Mouse (Mus musculus) intestine, postnatal 0 days (tissue): ENCODE data around the gene Cse1l. TPM values are rescaled to one million over a fixed set of nuclear protein-coding genes. Genes with fewer than 3 reads are reported as not detected.
A peak's percentile ranks its signal among the peaks of the same experiment; 100 is the strongest.

Experiments used
- ATAC-seq: fragments of 200-750 bp; cut with Nextera tagmentation; 2 replicates; pipeline ENCODE4 v1.8.0; 2017; ENCODE audit warnings: mild to moderate bottlenecking, moderate TSS enrichment, moderate library complexity
- H3K27ac ChIP-seq: fragments of 300-500 bp; sonication (generic); 2 replicates; pipeline ENCODE4 v1.5.1; 2014; ENCODE audit warnings: mild to moderate bottlenecking, low read depth, low read length, moderate library complexity
- H3K27me3 ChIP-seq: fragments of 300-500 bp; sonication (generic); replicated peaks from 2 replicates; pipeline ENCODE4 v1.6.1; 2014; ENCODE audit warnings: low read length, mixed read lengths; ENCODE audit not compliant: control insufficient read depth, insufficient read depth
- H3K36me3 ChIP-seq: fragments of 300-500 bp; sonication (generic); 2 replicates; pipeline ENCODE4 v1.6.1; 2014; ENCODE audit warnings: mild to moderate bottlenecking, moderate library complexity; ENCODE audit not compliant: control insufficient read depth, insufficient read depth
- H3K4me1 ChIP-seq: fragments of 300-500 bp; sonication (generic); replicated peaks from 2 replicates; pipeline ENCODE4 v1.6.1; 2014; ENCODE audit warnings: antibody characterized with exemption, low read length, mixed read lengths; ENCODE audit not compliant: control insufficient read depth, insufficient read depth
- H3K4me2 ChIP-seq: fragments of 300-500 bp; sonication (generic); replicated peaks from 2 replicates; pipeline ENCODE4 v1.6.1; 2014; ENCODE audit warnings: low read depth, mild to moderate bottlenecking, moderate library complexity
- H3K4me3 ChIP-seq: fragments of 300-500 bp; sonication (generic); 2 replicates; pipeline ENCODE4 v1.5.1; 2014; ENCODE audit warnings: low read depth, low read length
- H3K9ac ChIP-seq: fragments of 300-500 bp; sonication (generic); 2 replicates; pipeline ENCODE4 v1.6.1; 2014; ENCODE audit warnings: mild to moderate bottlenecking, low read depth, low read length
- H3K9me3 ChIP-seq: fragments of 300-500 bp; sonication (generic); 2 replicates; pipeline ENCODE4 v1.6.1; 2016; ENCODE audit warnings: mixed run types; ENCODE audit not compliant: control insufficient read depth
- CTCF ChIP-seq: sonication (generic); IDR thresholded peaks from 2 replicates; pipeline ENCODE4 v1.5.1; 2016; ENCODE audit warnings: low read depth, mild to moderate bottlenecking, control low read depth, antibody characterized with exemption, moderate library complexity
- WGBS: fragments of 180-500 bp; shearing (Covaris S2); extraction: QIAGEN DNeasy Blood & Tissue Kit; methylation state at CpG from one replicate; pipeline ENCODE4 v1.1.7; 2014; 5-methylcytosine and 5-hydroxymethylcytosine counted together
- polyA plus RNA-seq: library from polyadenylated mRNA; unstranded; fragments of >200 nt; fragmentation: Nextera tagmentation; extraction: Ambion mirVana; gene quantifications from 2 replicates; pipeline ENCODE4 v1.2.1, GENCODE M21; 2015

Gene Cse1l
- polyA plus RNA-seq, 1 experiment from 2014 or later = 22.1 TPM

DNA sequence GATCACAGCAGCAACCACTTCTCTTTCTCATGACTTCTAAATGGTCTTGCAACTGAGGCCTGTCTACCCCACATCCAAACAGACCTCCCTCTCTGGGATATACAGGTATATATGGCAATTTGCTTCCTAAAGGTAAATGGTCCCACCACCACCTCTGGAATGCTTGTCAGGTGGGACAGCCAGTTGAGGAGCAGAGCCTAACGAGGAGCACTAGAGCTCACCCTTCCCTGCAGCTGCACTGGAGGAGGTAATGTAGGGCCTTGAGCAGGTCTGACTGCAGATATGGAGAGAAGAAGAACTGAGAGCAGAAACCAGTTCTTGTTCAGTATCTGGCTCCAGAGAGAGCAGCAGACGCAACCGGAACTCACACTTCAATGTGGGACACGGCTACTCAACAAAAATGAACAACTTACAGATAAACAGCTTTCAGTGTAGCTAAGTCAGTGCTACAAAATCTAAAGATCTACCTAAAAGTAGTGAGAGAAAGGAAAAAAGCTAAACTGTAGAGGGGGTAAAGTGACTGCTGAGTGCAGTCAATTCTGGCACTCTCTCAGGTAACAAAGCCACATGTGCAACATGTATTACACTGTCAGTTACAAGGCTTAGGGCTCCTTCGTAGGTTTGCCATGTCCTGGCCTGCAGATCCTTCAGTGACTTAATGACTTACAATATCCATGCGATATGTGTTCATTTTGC lies 68.5 kb downstream of the Cse1l start:
- Histone ChIP-seq H3K4me1 (no peaks in the 10 kb centered on the region), H3K4me2 (no peak overlapping the region), H3K4me3 (no peak overlapping the region), H3K36me3 (no peaks in the 10 kb centered on the region), H3K9ac (no peak overlapping the region), H3K27ac (no peak overlapping the region), H3K27me3 (no peaks in the 10 kb centered on the region), H3K9me3 (no peaks in the 10 kb centered on the region)
- 83% methylated on average over 6 of the region's 6 CpGs for WGBS
- TF ChIP-seq CTCF = no peak
- ATAC-seq = no peak

DNA sequence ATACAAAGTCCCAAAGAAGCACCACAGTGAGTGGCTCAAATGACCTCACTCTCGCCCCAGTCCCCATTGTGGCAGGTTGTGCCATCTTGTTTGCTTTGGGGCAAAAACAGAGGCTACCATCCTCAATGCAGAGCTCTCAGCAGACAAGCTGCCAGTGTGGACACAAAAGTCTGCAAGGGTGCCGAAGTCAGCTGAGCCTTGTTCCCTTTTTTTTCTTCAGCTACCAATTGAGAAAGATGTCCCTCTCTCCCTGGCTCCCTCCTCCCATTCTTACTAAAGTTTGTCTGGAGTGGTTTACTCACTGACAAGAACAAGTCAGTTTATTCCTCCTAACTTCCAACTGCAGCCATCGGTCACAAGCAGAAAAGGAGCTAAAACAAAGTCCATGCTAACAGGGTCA lies 70.5 kb downstream of the Cse1l start:
- Histone ChIP-seq H3K4me2 (no peak overlapping the region), H3K4me3 (no peak overlapping the region), H3K4me1 (no peaks in the 10 kb centered on the region), H3K9me3 (no peaks in the 10 kb centered on the region), H3K27me3 (no peaks in the 10 kb centered on the region), H3K27ac (no peak overlapping the region), H3K36me3 (no peaks in the 10 kb centered on the region), H3K9ac (no peak overlapping the region)
- no peak for TF ChIP-seq CTCF
- ATAC-seq = no peak
- 68% methylated on average over 3 of the region's 3 CpGs for WGBS

DNA sequence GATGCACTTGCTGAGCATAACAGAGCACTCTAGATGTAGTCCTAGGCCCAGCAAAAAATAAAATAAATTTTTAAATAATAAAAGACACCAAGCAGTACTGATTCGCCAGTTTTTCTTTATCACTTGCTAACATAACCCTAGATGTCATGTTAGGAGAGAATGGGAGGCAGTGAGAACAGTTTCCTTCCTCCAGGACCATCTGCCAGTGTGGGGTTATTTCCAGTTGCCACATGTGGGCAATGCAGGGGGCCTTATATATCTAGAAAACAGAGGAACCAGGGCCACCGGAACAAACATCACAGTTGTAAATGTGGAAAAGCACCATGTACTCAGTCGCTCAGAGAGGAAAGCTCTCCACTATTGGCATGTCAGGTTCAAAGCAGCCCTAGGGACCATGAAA lies 71.7 kb downstream of the Cse1l start:
- no peak overlapping the region for H3K4me2 ChIP-seq
- no peak for ATAC-seq
- no peaks in the 10 kb centered on the region for H3K27me3 ChIP-seq
- WGBS = 86% methylated on average over 3 of the region's 3 CpGs
- TF ChIP-seq CTCF = no peak
- H3K9me3 ChIP-seq = no peaks in the 10 kb centered on the region
- H3K36me3 ChIP-seq = no peaks in the 10 kb centered on the region
- no peak overlapping the region for H3K27ac ChIP-seq
- H3K4me3 ChIP-seq = no peak overlapping the region
- peak overlapping the region; percentile 22; the same call in 1 of the 2 replicates for H3K9ac ChIP-seq
- no peaks in the 10 kb centered on the region for H3K4me1 ChIP-seq

DNA sequence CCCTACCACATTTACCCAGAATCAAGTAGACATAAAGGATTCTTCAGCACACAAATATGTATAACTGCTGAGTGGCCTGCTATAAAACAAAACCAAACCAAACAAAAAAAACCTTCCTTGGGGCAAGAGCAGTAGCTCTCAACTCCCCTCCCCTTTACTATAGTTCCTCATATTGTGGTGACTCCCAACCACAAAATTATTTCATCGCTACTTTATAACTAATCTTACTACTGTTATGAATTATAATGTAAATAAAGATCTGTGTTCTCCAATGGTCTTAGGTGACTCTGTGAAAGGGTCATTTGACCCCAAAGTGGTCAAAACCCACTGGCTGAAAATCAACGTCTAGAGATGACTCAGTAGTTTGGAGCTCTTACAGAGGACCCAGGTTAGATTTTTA lies 74.3 kb downstream of the Cse1l start:
- Histone ChIP-seq H3K9me3 (no peaks in the 10 kb centered on the region), H3K4me3 (no peak overlapping the region), H3K4me2 (no peak overlapping the region), H3K9ac (no peak overlapping the region), H3K27me3 (no peaks in the 10 kb centered on the region), H3K4me1 (no peaks in the 10 kb centered on the region), H3K27ac (no peak overlapping the region), H3K36me3 (no peaks in the 10 kb centered on the region)
- 69% methylated on average over 2 of the region's 2 CpGs for WGBS
- no peak for ATAC-seq
- TF ChIP-seq CTCF = no peak

DNA sequence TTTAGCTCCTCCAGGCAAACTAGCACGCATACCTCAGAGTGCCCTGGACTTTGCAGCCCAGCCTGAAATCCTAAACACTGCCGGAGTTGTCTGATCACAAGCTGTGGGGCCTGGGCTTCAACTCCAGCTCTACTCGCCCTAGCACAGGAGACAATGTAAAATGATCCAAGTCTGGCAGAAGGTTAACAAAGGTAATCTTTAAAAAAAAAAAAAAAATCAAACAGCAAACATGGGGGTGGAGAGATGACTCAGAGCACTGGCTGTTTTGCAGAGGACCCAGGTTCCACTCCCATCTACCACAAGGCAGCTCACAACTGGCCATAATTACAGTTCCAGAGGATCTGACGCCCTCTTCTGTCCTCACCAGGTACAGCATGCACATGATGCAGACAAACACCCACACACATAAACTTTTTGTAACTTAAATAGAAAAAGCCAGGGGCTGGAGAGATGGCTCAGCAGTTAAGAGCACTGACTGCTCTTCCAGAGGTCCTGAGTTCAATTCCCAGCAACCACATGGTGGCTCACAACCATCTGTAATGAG lies 77.6 kb downstream of the Cse1l start:
- Histone ChIP-seq H3K27ac (no peak overlapping the region), H3K9me3 (no peaks in the 10 kb centered on the region), H3K36me3 (no peaks in the 10 kb centered on the region), H3K27me3 (no peaks in the 10 kb centered on the region), H3K4me3 (no peak overlapping the region), H3K4me2 (no peak overlapping the region), H3K9ac (no peak overlapping the region), H3K4me1 (no peaks in the 10 kb centered on the region)
- peak; percentile 36; the same call in 1 of the 2 replicates for TF ChIP-seq CTCF
- no peak for ATAC-seq
- 56% methylated on average over 4 of the region's 4 CpGs for WGBS

DNA sequence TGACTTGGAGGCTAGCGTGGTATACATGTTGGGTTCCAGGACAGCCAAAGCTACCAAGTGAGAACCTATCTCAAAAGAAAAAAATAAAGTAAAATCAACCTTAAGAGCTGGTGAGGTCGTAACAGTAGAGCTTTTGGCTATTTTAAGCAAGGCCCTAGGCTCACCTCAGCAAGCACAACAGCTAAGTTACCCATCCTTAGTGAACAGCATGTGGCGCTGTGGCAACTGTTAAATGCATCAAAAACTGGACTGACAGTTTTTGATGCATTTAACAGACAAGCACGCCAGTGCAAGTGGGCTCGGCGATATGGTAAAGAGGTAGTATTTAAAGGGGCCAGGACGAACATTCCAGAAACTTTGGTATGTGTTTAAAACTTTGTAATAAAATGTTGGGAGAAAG lies 85.0 kb downstream of the Cse1l start:
- H3K4me2 ChIP-seq = no peak overlapping the region

More for the DNA sequence above, 85.0 kb downstream of the Cse1l start:
- 76% methylated on average over 7 of the region's 7 CpGs for WGBS
- ATAC-seq = no peak
- Histone ChIP-seq H3K36me3 (no peaks in the 10 kb centered on the region), H3K27ac (no peak overlapping the region), H3K9me3 (no peaks in the 10 kb centered on the region), H3K4me3 (no peak overlapping the region), H3K9ac (no peak overlapping the region), H3K4me1 (peaks cover 10% of the 10 kb centered on the region), H3K27me3 (no peaks in the 10 kb centered on the region)
- no peak for TF ChIP-seq CTCF
